Mouse (Mus musculus): ENCODE data around the gene Fkbp7. TPM values are rescaled to one million over a fixed set of nuclear protein-coding genes. Genes with fewer than 3 reads are reported as not detected.
"Not testable (repeated sequence)": the region's sequence is repeated elsewhere in the genome, so short reads cannot be mapped to it uniquely, and the experiment has no call there.

Fkbp7 gene
- polyA plus RNA-seq, 1 experiment from 2014 or later = 4.5 TPM

DNA sequence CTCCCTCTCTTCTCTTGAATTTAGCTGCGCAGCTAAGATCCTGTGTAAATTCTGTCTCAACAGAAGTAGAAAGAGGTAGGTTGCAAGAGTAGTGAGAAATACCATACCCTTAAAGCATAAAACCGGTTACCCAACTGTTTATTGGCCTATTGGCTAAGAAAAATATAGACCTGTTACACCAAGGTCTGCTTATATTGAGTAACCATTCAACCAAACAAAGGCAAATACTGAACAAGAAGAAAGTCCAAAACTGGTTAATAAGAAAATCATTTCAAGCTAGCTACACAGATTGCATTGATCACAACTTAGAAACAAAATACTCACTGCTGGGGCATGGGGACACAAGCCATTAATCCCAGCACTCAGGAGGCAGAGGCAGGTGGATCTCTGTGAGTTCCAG is 33.3 kb downstream of the Fkbp7 start:
- peaks cover 10% of the 10 kb centered on the region; the same call in 1 of the 2 replicates for H3K36me3 ChIP-seq (replicated peaks)
- no peak overlapping the region for H3K4me2 ChIP-seq
- H3K4me1 ChIP-seq (replicated peaks) = peaks cover 9% of the 10 kb centered on the region; the same call in 1 of the 2 replicates
- ATAC-seq (ENCODE audit: insufficient read depth) = no peak
- H3K9ac ChIP-seq = no peak overlapping the region
- 82% methylated on average over 2 of the region's 2 CpGs for WGBS (ENCODE audit: insufficient replicate concordance)
- no peaks in the 10 kb centered on the region for H3K27me3 ChIP-seq
- no peaks in the 10 kb centered on the region for H3K9me3 ChIP-seq (replicated peaks)
- H3K4me3 ChIP-seq (replicated peaks) = no peak overlapping the region
- H3K27ac ChIP-seq (replicated peaks) = no peak overlapping the region

DNA sequence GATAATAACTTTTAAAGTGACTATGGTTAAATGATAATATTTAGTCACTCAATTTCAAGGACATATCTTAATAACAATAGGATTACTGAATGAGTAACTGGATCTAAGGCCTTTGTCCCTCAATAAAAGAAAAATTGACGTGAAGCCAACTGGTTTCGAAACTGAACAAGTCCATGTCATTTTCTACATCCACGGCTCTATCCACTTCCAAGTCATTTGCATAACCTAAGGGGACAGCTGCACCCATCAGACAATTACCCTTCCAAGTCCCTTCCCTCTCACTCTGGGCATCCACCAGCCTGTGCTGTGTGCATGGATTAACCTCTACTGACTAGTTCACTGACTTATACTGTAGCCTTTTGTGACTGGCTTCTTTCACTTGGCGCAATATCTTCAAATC is 41.3 kb downstream of the Fkbp7 start:
- Histone ChIP-seq H3K4me1 (replicated peaks) (no peaks in the 10 kb centered on the region), H3K27me3 (no peaks in the 10 kb centered on the region), H3K9me3 (replicated peaks) (no peaks in the 10 kb centered on the region), H3K36me3 (replicated peaks) (peaks cover 17% of the 10 kb centered on the region), H3K27ac (replicated peaks) (no peak overlapping the region), H3K4me3 (replicated peaks) (no peak overlapping the region), H3K4me2 (no peak overlapping the region), H3K9ac (no peak overlapping the region)
- WGBS (ENCODE audit: insufficient replicate concordance) = 82% methylated on average over 4 of the region's 4 CpGs
- no peak for ATAC-seq (ENCODE audit: insufficient read depth)

GRCm38 (mm10) chr2:76630293-76630692 is 42.6 kb downstream of the Fkbp7 start:
- no peak for ATAC-seq (ENCODE audit: insufficient read depth)
- Histone ChIP-seq H3K4me3 (replicated peaks) (no peak overlapping the region), H3K4me2 (no peak overlapping the region), H3K27ac (replicated peaks) (no peak overlapping the region), H3K9ac (no peak overlapping the region), H3K9me3 (replicated peaks) (no peaks in the 10 kb centered on the region), H3K4me1 (replicated peaks) (no peaks in the 10 kb centered on the region), H3K36me3 (replicated peaks) (peaks cover 18% of the 10 kb centered on the region), H3K27me3 (no peaks in the 10 kb centered on the region)
- WGBS (ENCODE audit: insufficient replicate concordance) = 72% methylated on average over 12 of the region's 12 CpGs

DNA sequence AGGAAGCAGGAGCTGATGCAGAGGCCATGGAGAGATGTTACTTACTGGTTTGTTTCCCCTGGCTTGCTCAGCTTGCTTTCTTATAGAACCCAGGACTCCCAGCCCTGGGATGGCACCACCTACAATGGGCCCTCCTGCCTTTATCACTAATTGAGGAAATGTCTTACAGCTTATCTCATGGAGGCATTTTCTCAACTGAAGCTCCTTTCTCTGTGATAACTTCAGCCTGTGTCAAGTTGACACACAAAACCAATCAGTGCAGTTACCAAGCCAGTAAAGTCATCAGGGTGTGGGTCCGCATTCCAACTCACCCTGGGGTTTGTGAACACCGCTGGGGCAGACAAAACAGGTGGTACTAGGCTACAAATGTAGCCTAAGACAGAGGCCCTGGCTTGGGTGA is 50.6 kb downstream of the Fkbp7 start:
- H3K4me1 ChIP-seq (replicated peaks); ATAC-seq (ENCODE audit: insufficient read depth); H3K4me3 ChIP-seq (replicated peaks); H3K27ac ChIP-seq (replicated peaks); H3K9me3 ChIP-seq (replicated peaks); H3K9ac ChIP-seq; H3K27me3 ChIP-seq; H3K4me2 ChIP-seq: not testable (repeated sequence)
- WGBS (ENCODE audit: insufficient replicate concordance) = 36% methylated on average over 2 of the region's 2 CpGs
- H3K36me3 ChIP-seq (replicated peaks) = peaks cover 13% of the 10 kb centered on the region; the same call in 1 of the 2 replicates

GRCm38 (mm10) chr2:76621724-76622123 is 51.2 kb downstream of the Fkbp7 start:
- Histone ChIP-seq H3K9ac (no peak overlapping the region), H3K36me3 (replicated peaks) (peaks cover 8% of the 10 kb centered on the region; the same call in 1 of the 2 replicates), H3K4me3 (replicated peaks) (no peak overlapping the region), H3K27me3 (no peaks in the 10 kb centered on the region), H3K9me3 (replicated peaks) (no peaks in the 10 kb centered on the region), H3K4me2 (no peak overlapping the region), H3K27ac (replicated peaks) (no peak overlapping the region), H3K4me1 (replicated peaks) (no peaks in the 10 kb centered on the region)
- ATAC-seq (ENCODE audit: insufficient read depth) = no peak
- WGBS (ENCODE audit: insufficient replicate concordance) = 68% methylated on average over 1 of the region's 1 CpGs

DNA sequence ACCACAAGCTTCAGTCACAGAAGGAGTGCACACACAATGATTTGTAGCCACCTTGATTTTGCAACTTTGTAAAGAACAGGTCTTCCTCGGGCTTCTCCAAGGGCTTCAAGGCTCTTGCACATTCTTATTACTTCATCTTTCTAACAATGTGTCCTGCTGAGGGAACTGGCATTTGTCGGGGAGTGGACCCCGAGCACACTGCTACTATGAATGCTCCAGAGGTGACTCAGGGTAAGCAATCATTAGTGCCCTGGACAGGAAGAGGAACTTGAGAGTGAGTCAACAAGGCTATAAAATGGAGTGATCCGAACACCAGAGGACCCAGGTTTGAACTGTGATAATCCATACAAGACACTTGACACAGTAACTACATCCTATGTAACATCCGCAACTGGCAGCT is 52.7 kb downstream of the Fkbp7 start:
- Histone ChIP-seq H3K27me3 (no peaks in the 10 kb centered on the region), H3K36me3 (replicated peaks) (no peaks in the 10 kb centered on the region), H3K4me2 (no peak overlapping the region), H3K4me3 (replicated peaks) (no peak overlapping the region), H3K9me3 (replicated peaks) (no peaks in the 10 kb centered on the region), H3K9ac (no peak overlapping the region), H3K27ac (replicated peaks) (no peak overlapping the region), H3K4me1 (replicated peaks) (no peaks in the 10 kb centered on the region)
- 38% methylated on average over 5 of the region's 5 CpGs for WGBS (ENCODE audit: insufficient replicate concordance)
- no peak for ATAC-seq (ENCODE audit: insufficient read depth)

GRCm38 (mm10) chr2:76618078-76618477 is 54.8 kb downstream of the Fkbp7 start:
- Histone ChIP-seq H3K4me3 (replicated peaks) (no peak overlapping the region), H3K9ac (no peak overlapping the region), H3K27me3 (no peaks in the 10 kb centered on the region), H3K4me2 (no peak overlapping the region), H3K9me3 (replicated peaks) (no peaks in the 10 kb centered on the region), H3K36me3 (replicated peaks) (no peaks in the 10 kb centered on the region), H3K27ac (replicated peaks) (no peak overlapping the region), H3K4me1 (replicated peaks) (no peaks in the 10 kb centered on the region)
- WGBS (ENCODE audit: insufficient replicate concordance) = 28% methylated on average over 1 of the region's 1 CpGs
- ATAC-seq (ENCODE audit: insufficient read depth) = no peak

Other genes with a start within 250 kb of the Fkbp7 start
- 5.6 and 7.2 TPM in 2 replicates for gene Prkra, start 25.1 kb downstream of the Fkbp7 start, polyA plus RNA-seq (2015; fragmentation: Nextera tagmentation; extraction: Ambion mirVana)
- not detected in 2 replicates for gene Pjvk, start 24.6 kb downstream of the Fkbp7 start, polyA plus RNA-seq (2015; fragmentation: Nextera tagmentation; extraction: Ambion mirVana)
- 2.7 TPM in 2 replicates for gene Plekha3, start 2.2 kb upstream of the Fkbp7 start, polyA plus RNA-seq (2015; fragmentation: Nextera tagmentation; extraction: Ambion mirVana)

Measured in liver, embryonic 15.5 days (tissue).